Mouse (Mus musculus) forebrain, embryonic 13.5 days (tissue): ENCODE measurements at regions not wholly inside any gene's neighbourhood (a gene's known extent, or its start where the extent isn't known, plus 50 kb on each side); places are given as distances from the start of the nearest gene placed in this dataset.

Source experiments
- ATAC-seq: fragments of 200-750 bp; cut with Nextera tagmentation; 2 replicates; pipeline ENCODE4 v1.8.0; 2017
- H3K27ac ChIP-seq: fragments of 300-500 bp; sonication (generic); 2 replicates; pipeline ENCODE4 v1.5.1; 2015; ENCODE audit warnings: inconsistent platforms, mild to moderate bottlenecking, moderate library complexity
- H3K27me3 ChIP-seq: fragments of 300-500 bp; sonication (generic); 2 replicates; pipeline ENCODE4 v1.6.1; 2015; ENCODE audit warnings: mild to moderate bottlenecking, inconsistent platforms
- H3K36me3 ChIP-seq: fragments of 300-500 bp; sonication (generic); 2 replicates; pipeline ENCODE4 v1.6.1; 2015; ENCODE audit warnings: mild to moderate bottlenecking, inconsistent platforms; ENCODE audit not compliant: poor library complexity, severe bottlenecking
- H3K4me1 ChIP-seq: fragments of 300-500 bp; sonication (generic); 2 replicates; pipeline ENCODE4 v1.6.1; 2015; ENCODE audit warnings: inconsistent platforms
- H3K4me2 ChIP-seq: fragments of 300-500 bp; sonication (generic); 2 replicates; pipeline ENCODE4 v1.6.1; 2015; ENCODE audit warnings: inconsistent platforms, mild to moderate bottlenecking, moderate library complexity
- H3K4me3 ChIP-seq: fragments of 300-500 bp; sonication (generic); 2 replicates; pipeline ENCODE4 v1.5.1; 2015; ENCODE audit warnings: mild to moderate bottlenecking, inconsistent platforms
- H3K9ac ChIP-seq: fragments of 300-500 bp; sonication (generic); 2 replicates; pipeline ENCODE4 v1.6.1; 2015; ENCODE audit warnings: mild to moderate bottlenecking, inconsistent platforms
- H3K9me3 ChIP-seq: fragments of 300-500 bp; sonication (generic); replicated peaks from 2 replicates; pipeline ENCODE4 v1.6.1; 2016; ENCODE audit warnings: inconsistent platforms
- WGBS: fragments of 180-500 bp; shearing (Covaris S2); methylation state at CpG from one replicate; pipeline ENCODE4 v1.1.7; 2015; 5-methylcytosine and 5-hydroxymethylcytosine counted together

- Histone ChIP-seq H3K27me3 (no peaks in the 10 kb centered on the region), H3K4me3 (no peak overlapping the region), H3K9ac (no peak overlapping the region), H3K4me1 (0 out of 2 replicates have a peak, but pooled peaks cover 1% of the 10 kb centered on the region), H3K4me2 (no peak overlapping the region), H3K36me3 (no peaks in the 10 kb centered on the region), H3K9me3 (no peaks in the 10 kb centered on the region), H3K27ac (no peak overlapping the region)
- no peak for ATAC-seq
- 91% methylated on average over 8 of the region's 8 CpGs for WGBS
Measured at GRCm38 (mm10) chr3:52621936-52622335, 353.8 kb downstream of the Foxo1 start.

GRCm38 (mm10) chr3:52618925-52619224 is 350.7 kb downstream of the Foxo1 start:
- Histone ChIP-seq H3K9me3 (no peaks in the 10 kb centered on the region), H3K9ac (no peak overlapping the region), H3K27ac (no peak overlapping the region), H3K4me3 (no peak overlapping the region), H3K4me2 (no peak overlapping the region), H3K4me1 (no peaks in the 10 kb centered on the region), H3K36me3 (no peaks in the 10 kb centered on the region), H3K27me3 (no peaks in the 10 kb centered on the region)
- ATAC-seq = no peak
- 100% methylated on average over 2 of the region's 2 CpGs for WGBS

GRCm38 (mm10) chr3:52618212-52618924 is 350.2 kb downstream of the Foxo1 start:
- Histone ChIP-seq H3K4me1 (no peaks in the 10 kb centered on the region), H3K36me3 (no peaks in the 10 kb centered on the region), H3K4me3 (no peak overlapping the region), H3K4me2 (no peak overlapping the region), H3K27ac (no peak overlapping the region), H3K9me3 (no peaks in the 10 kb centered on the region), H3K9ac (no peak overlapping the region), H3K27me3 (no peaks in the 10 kb centered on the region)
- WGBS = 88% methylated on average over 7 of the region's 7 CpGs
- ATAC-seq = no peak

GRCm38 (mm10) chr3:52617413-52618149 is 349.4 kb downstream of the Foxo1 start:
- Histone ChIP-seq H3K27ac (no peak overlapping the region), H3K4me3 (no peak overlapping the region), H3K4me1 (no peaks in the 10 kb centered on the region), H3K9me3 (no peaks in the 10 kb centered on the region), H3K27me3 (no peaks in the 10 kb centered on the region), H3K9ac (no peak overlapping the region), H3K36me3 (no peaks in the 10 kb centered on the region), H3K4me2 (no peak overlapping the region)
- no peak for ATAC-seq
- 43% methylated on average over 8 of the region's 8 CpGs for WGBS

GRCm38 (mm10) chr3:52611881-52612280 is 343.7 kb downstream of the Foxo1 start:
- ATAC-seq = no peak
- Histone ChIP-seq H3K9me3 (no peaks in the 10 kb centered on the region), H3K4me2 (no peak overlapping the region), H3K4me3 (no peak overlapping the region), H3K4me1 (no peaks in the 10 kb centered on the region), H3K9ac (no peak overlapping the region), H3K27me3 (no peaks in the 10 kb centered on the region), H3K27ac (no peak overlapping the region), H3K36me3 (no peaks in the 10 kb centered on the region)
- 82% methylated on average over 8 of the region's 8 CpGs for WGBS

- no peaks in the 10 kb centered on the region for H3K36me3 ChIP-seq
- no peaks in the 10 kb centered on the region for H3K27me3 ChIP-seq
- H3K9ac ChIP-seq = no peak overlapping the region
- no peak overlapping the region for H3K4me2 ChIP-seq
- no peak for ATAC-seq
- WGBS = 65% methylated on average over 3 of the region's 3 CpGs
- H3K9me3 ChIP-seq = no peaks in the 10 kb centered on the region
- H3K4me3 ChIP-seq = no peak overlapping the region
- peaks cover 3% of the 10 kb centered on the region for H3K4me1 ChIP-seq
- H3K27ac ChIP-seq = no peak overlapping the region
Measured at GRCm38 (mm10) chr3:52610466-52610865, 342.3 kb downstream of the Foxo1 start.

- H3K4me3 ChIP-seq = no peak overlapping the region
- WGBS = 92% methylated on average over 5 of the region's 5 CpGs
- no peak overlapping the region for H3K27ac ChIP-seq
- no peak overlapping the region for H3K9ac ChIP-seq
- H3K4me1 ChIP-seq = peaks cover 15% of the 10 kb centered on the region
- ATAC-seq = no peak
- H3K9me3 ChIP-seq = no peaks in the 10 kb centered on the region
- no peak overlapping the region for H3K4me2 ChIP-seq
- no peaks in the 10 kb centered on the region for H3K27me3 ChIP-seq
- no peaks in the 10 kb centered on the region for H3K36me3 ChIP-seq
Measured at GRCm38 (mm10) chr3:52608086-52608426, 339.9 kb downstream of the Foxo1 start.

GRCm38 (mm10) chr3:52607379-52608085 is 339.4 kb downstream of the Foxo1 start:
- no peak overlapping the region for H3K4me2 ChIP-seq
- no peak for ATAC-seq
- no peak overlapping the region for H3K9ac ChIP-seq
- no peak overlapping the region for H3K27ac ChIP-seq
- 90% methylated on average over 12 of the region's 12 CpGs for WGBS
- no peak overlapping the region for H3K4me3 ChIP-seq
- H3K36me3 ChIP-seq = no peaks in the 10 kb centered on the region
- H3K9me3 ChIP-seq = no peaks in the 10 kb centered on the region
- peaks cover 15% of the 10 kb centered on the region for H3K4me1 ChIP-seq
- H3K27me3 ChIP-seq = no peaks in the 10 kb centered on the region

- Histone ChIP-seq H3K9me3 (no peaks in the 10 kb centered on the region), H3K27me3 (no peaks in the 10 kb centered on the region), H3K27ac (no peak overlapping the region), H3K36me3 (no peaks in the 10 kb centered on the region), H3K4me3 (no peak overlapping the region), H3K4me2 (no peak overlapping the region), H3K9ac (no peak overlapping the region), H3K4me1 (peaks cover 15% of the 10 kb centered on the region)
- ATAC-seq = peak; percentile 87
- 21% methylated on average over 6 of the region's 6 CpGs for WGBS
Measured at GRCm38 (mm10) chr3:52605261-52605771, 337.2 kb downstream of the Foxo1 start.

GRCm38 (mm10) chr3:52603244-52603704 is 335.1 kb downstream of the Foxo1 start:
- H3K27ac ChIP-seq = no peak overlapping the region
- H3K4me1 ChIP-seq = peaks cover 15% of the 10 kb centered on the region
- no peaks in the 10 kb centered on the region for H3K36me3 ChIP-seq
- ATAC-seq = no peak
- H3K9me3 ChIP-seq = no peaks in the 10 kb centered on the region
- H3K4me2 ChIP-seq = no peak overlapping the region
- no peaks in the 10 kb centered on the region for H3K27me3 ChIP-seq
- H3K4me3 ChIP-seq = no peak overlapping the region
- no peak overlapping the region for H3K9ac ChIP-seq
- 78% methylated on average over 8 of the region's 8 CpGs for WGBS

GRCm38 (mm10) chr3:52601011-52601745 is 333.0 kb downstream of the Foxo1 start:
- ATAC-seq = no peak
- Histone ChIP-seq H3K27ac (no peak overlapping the region), H3K4me1 (peaks cover 15% of the 10 kb centered on the region), H3K9ac (no peak overlapping the region), H3K9me3 (no peaks in the 10 kb centered on the region), H3K4me3 (no peak overlapping the region), H3K36me3 (no peaks in the 10 kb centered on the region), H3K27me3 (no peaks in the 10 kb centered on the region), H3K4me2 (no peak overlapping the region)
- 94% methylated on average over 21 of the region's 21 CpGs for WGBS

GRCm38 (mm10) chr3:52600581-52600980 is 332.4 kb downstream of the Foxo1 start:
- no peak overlapping the region for H3K4me2 ChIP-seq
- 90% methylated on average over 13 of the region's 13 CpGs for WGBS

More at GRCm38 (mm10) chr3:52600581-52600980, 332.4 kb downstream of the Foxo1 start:
- no peak for ATAC-seq
- no peak overlapping the region for H3K9ac ChIP-seq
- no peak overlapping the region for H3K27ac ChIP-seq
- H3K4me3 ChIP-seq = no peak overlapping the region
- no peaks in the 10 kb centered on the region for H3K27me3 ChIP-seq
- peaks cover 13% of the 10 kb centered on the region for H3K4me1 ChIP-seq
- H3K9me3 ChIP-seq = no peaks in the 10 kb centered on the region
- H3K36me3 ChIP-seq = no peaks in the 10 kb centered on the region
